Mouse (Mus musculus): ENCODE results near the gene Avpr1a. TPM values are rescaled to one million over a fixed set of nuclear protein-coding genes. Genes with fewer than 3 reads are reported as not detected.

Avpr1a gene
- 10 to 100 TPM in 1 of 2 experiments, 1 to 10 TPM in 1; 9.5 to 10.1 TPM for total RNA-seq (2021)
- long read RNA-seq, experiment 1, transcript Avpr1a-201 (2 exons, 2,670 nt), result major isoform, 6 of 7 reads
- long read RNA-seq, experiment 1, partial matches to known transcripts, result 0 of 7 reads
- long read RNA-seq, experiment 1, other reads (novel, unspliced or antisense), result 1 of 7 reads
- long read RNA-seq, experiment 2, transcript Avpr1a-201 (2 exons, 2,670 nt), result major isoform, 16 of 16 reads
- long read RNA-seq, experiment 2, partial matches to known transcripts, result 0 of 16 reads
- long read RNA-seq, experiment 2, other reads (novel, unspliced or antisense), result 0 of 16 reads

GRCm38 (mm10) chr10:122447861-122448716 lies at the start of gene Avpr1a:
Gene Avpr1a (plus strand): TSS chr10:122448499.
- DNase-seq (ENCODE audit: low spot score in 2 of 2), result peak in 1 of 2 experiments; percentile 23

GRCm38 (mm10) chr10:122402270-122402669 lies 46.0 kb upstream of the Avpr1a start:
- DNase-seq (ENCODE audit: low spot score in 2 of 2), result no peak

GRCm38 (mm10) chr10:122406333-122406732 lies 42.0 kb upstream of the Avpr1a start:
- no peak for DNase-seq (ENCODE audit: low spot score in 2 of 2)

- no peak for DNase-seq (ENCODE audit: low spot score in 2 of 2)
These were observed 39.4 kb upstream of the Avpr1a start for GRCm38 (mm10) chr10:122408697-122409409.

DNA sequence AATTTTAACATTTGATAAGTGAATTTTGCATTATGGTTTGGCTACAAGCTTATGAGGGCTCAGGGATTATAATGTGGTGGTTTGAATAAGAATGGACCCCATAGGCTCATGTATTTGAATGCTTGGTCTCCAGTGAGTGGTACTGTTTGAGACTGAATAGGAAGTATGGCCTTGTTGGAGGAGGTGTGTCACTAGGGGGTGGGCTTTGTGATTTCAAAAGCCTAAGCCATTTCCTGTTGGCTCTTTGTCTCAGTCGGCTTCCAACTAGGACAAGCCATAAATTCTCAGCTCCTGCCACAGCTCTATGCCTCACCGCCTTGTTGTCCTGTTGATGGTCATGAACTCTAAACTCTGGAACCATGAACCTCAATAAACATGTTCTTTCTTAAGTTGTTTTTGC lies 37.5 kb upstream of the Avpr1a start:
- DNase-seq (ENCODE audit: low spot score in 2 of 2), result no peak

- DNase-seq (ENCODE audit: low spot score in 2 of 2), result no peak
These were observed 15.6 kb upstream of the Avpr1a start for GRCm38 (mm10) chr10:122432690-122433089.

- peak; percentile 53 to 79 for DNase-seq (ENCODE audit: low spot score in 2 of 2)
These were observed 1.0 kb upstream of the Avpr1a start for GRCm38 (mm10) chr10:122447275-122447674.

- peak; percentile 27 to 43 for DNase-seq (ENCODE audit: low spot score in 2 of 2)
These were observed 665 bp downstream of the Avpr1a start for GRCm38 (mm10) chr10:122448717-122449611.

DNA sequence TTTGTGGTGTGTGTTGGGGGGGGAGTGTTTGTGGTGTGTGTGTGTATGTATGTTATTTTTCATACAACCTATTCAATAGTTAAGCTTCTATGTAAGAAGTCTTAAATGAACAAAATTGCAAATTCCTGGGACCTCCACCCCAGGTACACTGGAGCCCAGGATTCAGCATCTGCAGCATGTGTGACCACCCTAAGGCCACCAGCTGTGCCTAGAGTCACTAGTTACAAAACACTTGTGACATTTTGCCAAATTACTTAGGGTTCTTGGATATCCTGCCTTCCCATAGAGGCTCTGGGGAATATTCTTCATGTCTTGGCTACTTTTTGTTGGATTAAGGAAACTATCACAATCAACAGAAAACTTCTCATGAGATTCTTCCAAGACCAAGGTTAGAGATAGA lies 1.6 kb downstream of the Avpr1a start:
- DNase-seq (ENCODE audit: low spot score in 2 of 2), result no peak

DNA sequence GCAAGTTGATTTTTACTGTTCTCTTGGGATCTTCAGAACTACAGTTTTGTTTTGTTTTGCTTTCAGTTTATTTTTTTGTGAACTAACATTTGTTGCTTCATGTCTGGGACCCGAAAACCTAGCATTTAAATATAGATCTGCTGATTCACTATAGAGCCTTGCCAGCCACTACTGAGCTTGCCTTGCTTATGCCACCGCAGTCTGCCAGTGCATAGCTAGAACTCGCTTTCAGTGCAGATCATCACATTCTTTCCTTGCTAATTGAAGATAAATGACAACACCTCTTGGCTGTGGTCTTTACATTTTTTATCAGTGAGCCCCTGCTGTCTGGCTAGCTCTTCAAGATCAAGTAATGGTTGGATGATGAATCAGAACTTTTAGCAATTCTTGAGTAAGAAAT lies 5.2 kb downstream of the Avpr1a start:
- DNase-seq (ENCODE audit: low spot score in 2 of 2), result no peak

- DNase-seq (ENCODE audit: low spot score in 2 of 2), result no peak
These were observed 7.5 kb downstream of the Avpr1a start for GRCm38 (mm10) chr10:122455793-122456192.

DNA sequence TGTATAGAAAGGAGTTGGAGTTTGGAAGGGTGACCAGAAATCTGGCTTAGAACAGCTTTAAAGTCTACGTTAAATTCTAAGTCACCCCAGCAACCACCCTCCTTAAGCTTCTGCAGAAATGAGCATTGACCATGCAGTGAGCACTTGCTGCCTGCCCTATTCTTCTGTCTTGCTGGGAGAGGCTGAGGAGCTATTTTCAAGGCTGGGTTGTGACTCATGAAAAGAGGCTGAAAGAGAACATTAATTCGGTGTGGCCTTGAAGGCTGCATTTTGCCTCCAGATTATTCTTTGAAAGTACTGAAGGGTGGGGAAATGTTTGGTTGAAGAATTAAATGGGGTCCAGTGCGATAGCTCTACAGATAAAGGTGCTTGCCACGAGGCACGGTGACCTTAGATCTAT lies 28.5 kb downstream of the Avpr1a start:
- DNase-seq (ENCODE audit: low spot score in 2 of 2), result no peak

GRCm38 (mm10) chr10:122498551-122498950 lies 50.3 kb downstream of the Avpr1a start:
- DNase-seq (ENCODE audit: low spot score in 2 of 2), result no peak

- no peak for DNase-seq (ENCODE audit: low spot score in 2 of 2)
These were observed 51.0 kb downstream of the Avpr1a start for GRCm38 (mm10) chr10:122499306-122499705.

Other genes starting within 250 kb of the Avpr1a start
- 1 to 10 TPM; 3.8 to 4.0 TPM for gene Ppm1h, start 230.3 kb downstream of the Avpr1a start, total RNA-seq (2021)